Mouse (Mus musculus) cerebellum, postnatal 25 days (tissue): ENCODE measurements at regions not wholly inside any gene's neighbourhood (a gene's known extent, or its start where the extent isn't known, plus 50 kb on each side); places are given as distances from the start of the nearest gene placed in this dataset.
"Not testable (repeated sequence)": the region's sequence is repeated elsewhere in the genome, so short reads cannot be mapped to it uniquely, and the experiment has no call there.

Source experiments
- DNase-seq, 2 experiments: peaks; one replicate each; pipeline ENCODE4 v3.0.0; 2021; ENCODE audit warnings: mixed read lengths in 2 of 2

DNA sequence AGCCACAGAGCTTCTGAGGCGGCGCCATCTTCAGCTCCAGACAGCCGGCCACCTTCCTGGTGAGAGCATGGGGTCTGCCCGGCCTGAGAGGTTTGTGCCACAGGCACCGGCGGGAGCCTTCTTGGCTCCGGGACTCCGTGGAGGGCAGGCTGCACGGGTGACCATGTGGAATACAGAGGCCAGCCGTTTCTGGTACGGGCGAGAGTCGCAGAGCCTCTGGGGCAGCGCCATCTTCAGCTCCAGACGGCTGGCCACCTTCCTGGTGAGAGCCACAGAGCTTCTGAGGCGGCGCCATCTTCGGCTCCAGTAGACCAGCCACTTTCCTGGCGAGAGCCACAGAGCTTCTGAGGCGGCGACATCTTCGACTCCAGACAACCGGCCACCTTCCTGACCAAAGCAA lies 456.2 kb upstream of the Brinp1 start:
- DNase-seq, result not testable (repeated sequence)

DNA sequence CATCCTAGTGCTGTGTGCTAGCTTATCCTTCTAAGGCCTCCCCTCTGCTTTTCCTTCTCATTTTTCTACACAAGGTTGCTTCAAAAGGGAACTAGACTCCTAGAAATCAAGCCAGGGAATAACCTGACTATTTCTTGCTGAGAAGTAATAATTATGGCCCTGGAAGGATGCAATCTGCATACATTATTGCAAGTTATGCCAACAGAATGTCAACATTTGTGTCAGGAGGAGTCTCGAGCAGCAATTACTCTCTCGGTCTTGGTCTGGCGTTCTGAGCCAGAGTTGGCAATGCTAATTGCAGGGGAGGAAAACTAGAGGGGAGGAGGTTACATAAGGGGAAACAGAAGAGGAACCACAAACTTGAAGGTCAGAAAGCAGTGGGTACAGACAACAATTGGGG lies 441.3 kb upstream of the Brinp1 start:
- DNase-seq, result no peak

DNA sequence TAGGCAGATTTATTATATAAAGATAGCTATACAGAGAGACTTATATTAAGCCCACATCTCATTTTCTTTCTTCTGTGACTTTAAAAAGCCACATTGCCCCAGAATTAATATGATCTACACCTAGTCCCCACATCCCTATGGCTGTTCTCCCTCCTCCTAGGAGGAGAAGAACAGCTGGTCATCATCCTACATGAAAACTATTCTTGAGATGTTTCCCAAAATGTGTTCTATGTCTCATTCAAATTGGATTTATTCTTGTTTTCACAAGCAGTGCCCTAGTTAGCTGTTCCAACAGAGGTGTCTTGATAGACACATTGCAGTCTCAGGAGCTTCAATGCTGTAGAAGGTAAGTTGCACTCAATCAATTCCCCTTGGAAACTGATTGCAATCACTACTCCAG lies 429.1 kb upstream of the Brinp1 start:
- no peak for DNase-seq

DNA sequence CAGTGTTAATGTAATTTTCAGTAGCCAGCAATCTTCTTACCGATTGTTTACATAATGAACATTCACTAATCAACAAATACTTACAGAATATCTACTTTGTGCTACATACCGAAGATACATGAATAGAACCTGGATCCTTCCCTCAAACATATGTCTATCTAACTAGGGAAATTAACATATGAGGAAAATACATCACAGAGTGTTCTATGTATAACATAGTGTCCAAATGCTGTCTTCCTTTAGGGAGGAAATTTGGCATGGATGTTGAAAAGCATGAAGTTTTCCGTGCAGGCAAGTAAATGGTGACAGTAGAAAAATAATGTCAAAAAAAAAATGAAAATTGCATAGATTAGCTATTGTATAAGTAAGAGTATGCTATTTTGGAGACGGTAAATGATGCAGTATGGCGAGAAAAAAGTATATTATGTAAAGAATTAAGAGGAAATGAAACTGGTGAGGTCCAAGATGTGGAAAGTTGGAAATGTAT lies 392.8 kb upstream of the Brinp1 start:
- DNase-seq, result no peak

DNA sequence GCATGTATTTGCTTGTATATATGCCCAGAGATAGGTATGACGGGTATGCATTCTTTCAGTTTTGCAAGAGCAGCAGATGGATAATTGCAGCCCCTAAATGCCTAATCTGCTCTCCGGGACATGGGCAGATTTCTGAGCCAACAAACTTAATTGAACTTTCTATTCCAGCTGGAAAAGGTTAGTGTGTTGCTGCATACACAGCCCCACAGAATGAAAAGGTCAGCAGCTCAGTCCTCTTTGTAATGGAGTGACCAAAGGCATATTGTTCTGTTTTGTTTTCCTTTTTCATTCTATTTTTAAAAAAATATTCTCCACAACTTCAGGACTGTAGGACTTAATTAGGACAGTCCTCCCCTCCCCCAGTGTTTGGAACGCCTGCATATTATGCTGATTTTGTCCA lies 373.4 kb upstream of the Brinp1 start:
- DNase-seq, result no peak
